Mouse (Mus musculus): ENCODE measurements at regions not wholly inside any gene's neighbourhood (a gene's known extent, or its start where the extent isn't known, plus 50 kb on each side); places are given as distances from the start of the nearest gene placed in this dataset.

GRCm38 (mm10) chr9:113021866-113022645, 686.0 kb downstream of the Pdcd6ip start:
- TF ChIP-seq CTCF (conservative IDR thresholded peaks at IDR 0.05; ENCODE audit: insufficient read depth, insufficient read length, low read depth, low read length) (no peak), POLR2A (IDR thresholded peaks at IDR 0.05; ENCODE audit: low read depth, low read length) (no peak)
